Mouse (Mus musculus) naive thymus-derived CD4-positive, alpha-beta T cell, adult 5 months (primary cell): ENCODE data around the gene Nppa. TPM values are rescaled to one million over a fixed set of nuclear protein-coding genes. Genes with fewer than 3 reads are reported as not detected.

Experiments
- polyA plus RNA-seq: library from polyadenylated mRNA; unstranded; fragments of 100-300 nt; shearing (Covaris generic); gene quantifications from one replicate; pipeline ENCODE4 v1.2.1, GENCODE M21; 2017

The Nppa gene
- polyA plus RNA-seq: not detected

GRCm38 (mm10) chr4:148000202-148000772 is at the start of gene Nppa:
TSS of gene Nppa (plus strand) at chr4:148000722.

DNA sequence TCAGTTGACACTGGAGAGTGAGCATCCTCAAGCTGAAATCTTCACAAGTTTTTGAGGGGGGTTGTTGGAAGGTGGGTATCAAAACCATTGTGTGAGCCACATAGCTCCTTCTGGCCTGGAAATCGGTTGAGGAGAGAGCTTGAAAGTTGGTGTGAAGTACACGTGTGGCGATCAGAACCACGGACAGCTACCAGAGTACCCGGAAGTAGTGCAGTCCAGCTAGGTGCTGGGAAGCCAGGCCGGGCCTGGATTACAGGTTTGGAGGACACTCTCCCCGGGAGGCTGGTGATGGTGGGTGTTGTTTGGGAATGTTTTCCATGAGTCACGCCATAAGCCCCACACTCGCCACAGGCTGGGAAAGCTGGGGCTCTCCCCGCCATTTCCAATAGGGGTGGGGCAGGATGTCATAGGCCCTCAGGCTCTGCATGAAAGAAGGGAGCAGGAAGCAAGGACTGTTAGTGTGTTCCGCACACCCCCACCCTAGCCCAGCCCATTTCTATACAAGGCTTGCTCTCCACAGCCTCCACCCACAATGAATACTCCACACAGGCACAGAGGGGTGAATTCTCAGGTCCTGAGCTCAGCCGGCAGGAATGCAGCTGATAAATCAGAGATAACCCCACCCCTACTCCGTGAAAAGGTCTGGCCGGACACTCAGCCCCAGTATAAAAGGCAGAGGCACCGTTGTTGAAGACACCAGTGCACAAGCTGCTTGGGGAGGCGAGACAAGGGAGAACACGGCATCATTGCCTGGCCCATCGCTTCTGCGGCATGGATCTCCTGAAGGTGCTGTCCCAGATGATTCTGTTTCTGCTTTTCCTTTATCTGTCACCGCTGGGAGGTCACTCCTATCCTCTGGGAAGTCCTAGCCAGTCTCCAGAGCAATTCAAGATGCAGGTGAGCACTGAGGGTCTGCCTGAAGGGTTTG is 15.1 kb upstream of the Nppa start, which contains the start of gene Nppb:
Gene Nppb, plus strand, starts transcription at position 584 of the 928 bp plus-strand sequence.

GRCm38 (mm10) chr4:148038600-148039253 is 38.2 kb downstream of the Nppa start, which contains the start of the genes Clcn6 and Mthfr:
TSS of gene Clcn6 (minus strand) at chr4:148038821.
TSS of gene Mthfr (plus strand) at chr4:148039077.

Other genes starting within 250 kb of the Nppa start
- 10.3 TPM for gene Zfp984, start 190.9 kb upstream of the Nppa start, polyA plus RNA-seq
- 2.2 TPM for gene Zfp933, start 152.4 kb upstream of the Nppa start, polyA plus RNA-seq
- gene Miip, start 131.9 kb upstream of the Nppa start, polyA plus RNA-seq: 86.4 TPM
- 4.1 TPM for gene Fv1, start 131.7 kb upstream of the Nppa start, polyA plus RNA-seq
- 34.7 TPM for gene Mfn2, start 96.0 kb upstream of the Nppa start, polyA plus RNA-seq
- 8.2 TPM for gene Plod1, start 64.0 kb upstream of the Nppa start, polyA plus RNA-seq
- 92.5 TPM for gene 2510039O18Rik, start 59.8 kb upstream of the Nppa start, polyA plus RNA-seq
- not detected for gene Nppb, start 14.9 kb upstream of the Nppa start, polyA plus RNA-seq
- 12.6 TPM for gene Clcn6, start 38.1 kb downstream of the Nppa start, polyA plus RNA-seq
- 24.7 TPM for gene Mthfr, start 38.4 kb downstream of the Nppa start, polyA plus RNA-seq
- gene Agtrap, start 87.3 kb downstream of the Nppa start, polyA plus RNA-seq: 13.5 TPM
- gene Mad2l2, start 129.7 kb downstream of the Nppa start, polyA plus RNA-seq: 38.1 TPM
- not detected for gene Draxin, start 130.0 kb downstream of the Nppa start, polyA plus RNA-seq
- gene Fbxo6, start 151.4 kb downstream of the Nppa start, polyA plus RNA-seq: 18.9 TPM
- 2.4 TPM for gene Fbxo44, start 159.8 kb downstream of the Nppa start, polyA plus RNA-seq
- not detected for gene Fbxo2, start 159.9 kb downstream of the Nppa start, polyA plus RNA-seq